Mouse (Mus musculus): ENCODE data around the gene Spata21. TPM values are rescaled to one million over a fixed set of nuclear protein-coding genes. Genes with fewer than 3 reads are reported as not detected.

Spata21 gene
- polyA plus RNA-seq, 1 experiment from 2014 or later: 0.46 TPM

- 59% methylated on average over 4 of the region's 4 CpGs for WGBS
- Histone ChIP-seq H3K9me3 (ENCODE audit: control insufficient read depth, low read length) (no peaks in the 10 kb centered on the region), H3K36me3 (ENCODE audit: control insufficient read depth, insufficient read depth) (peaks cover 39% of the 10 kb centered on the region), H3K27ac (ENCODE audit: low read length) (no peak overlapping the region), H3K4me1 (replicated peaks; ENCODE audit: control insufficient read depth, insufficient read depth, low read length) (peaks cover 5% of the 10 kb centered on the region), H3K9ac (replicated peaks; ENCODE audit: low read depth, low read length) (no peak overlapping the region), H3K27me3 (replicated peaks; ENCODE audit: control insufficient read depth, insufficient read depth, low read length) (no peaks in the 10 kb centered on the region), H3K4me3 (replicated peaks; ENCODE audit: low read length) (no peak overlapping the region), H3K4me2 (ENCODE audit: low read length) (no peak overlapping the region)
- ATAC-seq: no peak
Observed at GRCm38 (mm10) chr4:141069731-141070130, 18.4 kb upstream of the Spata21 start.

- no peaks in the 10 kb centered on the region for H3K27me3 ChIP-seq (replicated peaks; ENCODE audit: control insufficient read depth, insufficient read depth, low read length)
- H3K9me3 ChIP-seq (ENCODE audit: control insufficient read depth, low read length): no peaks in the 10 kb centered on the region
- no peak overlapping the region for H3K4me2 ChIP-seq (ENCODE audit: low read length)
- H3K36me3 ChIP-seq (ENCODE audit: control insufficient read depth, insufficient read depth): peaks cover 27% of the 10 kb centered on the region
- no peak overlapping the region for H3K27ac ChIP-seq (ENCODE audit: low read length)
- H3K4me1 ChIP-seq (replicated peaks; ENCODE audit: control insufficient read depth, insufficient read depth, low read length): peaks cover 14% of the 10 kb centered on the region
- no peak overlapping the region for H3K9ac ChIP-seq (replicated peaks; ENCODE audit: low read depth, low read length)
- 93% methylated on average over 11 of the region's 11 CpGs for WGBS
- ATAC-seq: no peak
- no peak overlapping the region for H3K4me3 ChIP-seq (replicated peaks; ENCODE audit: low read length)
Observed at GRCm38 (mm10) chr4:141072502-141072901, 15.6 kb upstream of the Spata21 start.

- H3K36me3 ChIP-seq (ENCODE audit: control insufficient read depth, insufficient read depth): peaks cover 17% of the 10 kb centered on the region
- no peak overlapping the region for H3K4me2 ChIP-seq (ENCODE audit: low read length)
- no peak overlapping the region for H3K4me3 ChIP-seq (replicated peaks; ENCODE audit: low read length)
- peaks cover 15% of the 10 kb centered on the region for H3K4me1 ChIP-seq (replicated peaks; ENCODE audit: control insufficient read depth, insufficient read depth, low read length)
- H3K9me3 ChIP-seq (ENCODE audit: control insufficient read depth, low read length): no peaks in the 10 kb centered on the region
- no peak for ATAC-seq
- WGBS: 81% methylated on average over 9 of the region's 9 CpGs
- H3K27me3 ChIP-seq (replicated peaks; ENCODE audit: control insufficient read depth, insufficient read depth, low read length): no peaks in the 10 kb centered on the region
- no peak overlapping the region for H3K9ac ChIP-seq (replicated peaks; ENCODE audit: low read depth, low read length)
- no peak overlapping the region for H3K27ac ChIP-seq (ENCODE audit: low read length)
Observed at GRCm38 (mm10) chr4:141073661-141074060, 14.5 kb upstream of the Spata21 start.

- no peak overlapping the region for H3K4me3 ChIP-seq (replicated peaks; ENCODE audit: low read length)
- no peak overlapping the region for H3K9ac ChIP-seq (replicated peaks; ENCODE audit: low read depth, low read length)
- ATAC-seq: no peak
- no peaks in the 10 kb centered on the region for H3K27me3 ChIP-seq (replicated peaks; ENCODE audit: control insufficient read depth, insufficient read depth, low read length)
- H3K9me3 ChIP-seq (ENCODE audit: control insufficient read depth, low read length): no peaks in the 10 kb centered on the region
- H3K27ac ChIP-seq (ENCODE audit: low read length): no peak overlapping the region
- 88% methylated on average over 4 of the region's 4 CpGs for WGBS
- H3K36me3 ChIP-seq (ENCODE audit: control insufficient read depth, insufficient read depth): peaks cover 17% of the 10 kb centered on the region
- no peak overlapping the region for H3K4me2 ChIP-seq (ENCODE audit: low read length)
- H3K4me1 ChIP-seq (replicated peaks; ENCODE audit: control insufficient read depth, insufficient read depth, low read length): peaks cover 15% of the 10 kb centered on the region
Observed at GRCm38 (mm10) chr4:141074109-141074508, 14.0 kb upstream of the Spata21 start.

GRCm38 (mm10) chr4:141076761-141077506, 11.2 kb upstream of the Spata21 start:
- H3K27me3 ChIP-seq (replicated peaks; ENCODE audit: control insufficient read depth, insufficient read depth, low read length): no peaks in the 10 kb centered on the region
- whole genome bisulfite sequencing: 82% methylated on average over 17 of the region's 17 CpGs
- no peak overlapping the region for H3K9ac ChIP-seq (replicated peaks; ENCODE audit: low read depth, low read length)
- peak overlapping the region; percentile 91 for H3K4me2 ChIP-seq (ENCODE audit: low read length)
- H3K4me3 ChIP-seq (replicated peaks; ENCODE audit: low read length): peak overlapping the region; percentile 92
- no peaks in the 10 kb centered on the region for H3K9me3 ChIP-seq (ENCODE audit: control insufficient read depth, low read length)
- no peak overlapping the region for H3K27ac ChIP-seq (ENCODE audit: low read length)
- no peak for ATAC-seq
- peaks cover 7% of the 10 kb centered on the region; the same call in 1 of the 2 replicates for H3K36me3 ChIP-seq (ENCODE audit: control insufficient read depth, insufficient read depth)
- peaks cover 15% of the 10 kb centered on the region for H3K4me1 ChIP-seq (replicated peaks; ENCODE audit: control insufficient read depth, insufficient read depth, low read length)

GRCm38 (mm10) chr4:141077681-141078509, 10.2 kb upstream of the Spata21 start, which contains the start of gene Necap2:
Gene Necap2, minus strand, starts transcription at chr4:141078357.
- H3K27me3 ChIP-seq (replicated peaks; ENCODE audit: control insufficient read depth, insufficient read depth, low read length): no peaks in the 10 kb centered on the region
- peak; percentile 96 for ATAC-seq
- H3K4me1 ChIP-seq (replicated peaks; ENCODE audit: control insufficient read depth, insufficient read depth, low read length): peaks cover 15% of the 10 kb centered on the region
- WGBS: under 1% methylated on average over 67 of the region's 67 CpGs
- no peaks in the 10 kb centered on the region for H3K9me3 ChIP-seq (ENCODE audit: control insufficient read depth, low read length)
- no peak within 1 kb of the TSS for H3K27ac ChIP-seq (ENCODE audit: low read length)
- peaks cover 3% of the 10 kb centered on the region; the same call in 1 of the 2 replicates for H3K36me3 ChIP-seq (ENCODE audit: control insufficient read depth, insufficient read depth)
- H3K4me2 ChIP-seq (ENCODE audit: low read length): peak within 1 kb of the TSS; percentile 91
- peak within 1 kb of the TSS; percentile 91 for H3K9ac ChIP-seq (replicated peaks; ENCODE audit: low read depth, low read length)
- H3K4me3 ChIP-seq (replicated peaks; ENCODE audit: low read length): peak within 1 kb of the TSS; percentile 92

- WGBS: 72% methylated on average over 18 of the region's 18 CpGs
- Histone ChIP-seq H3K27ac (ENCODE audit: low read length) (no peak overlapping the region), H3K9ac (replicated peaks; ENCODE audit: low read depth, low read length) (no peak overlapping the region), H3K36me3 (ENCODE audit: control insufficient read depth, insufficient read depth) (no peaks in the 10 kb centered on the region; the same call in 1 of the 2 replicates), H3K9me3 (ENCODE audit: control insufficient read depth, low read length) (no peaks in the 10 kb centered on the region), H3K4me1 (replicated peaks; ENCODE audit: control insufficient read depth, insufficient read depth, low read length) (peaks cover 15% of the 10 kb centered on the region), H3K27me3 (replicated peaks; ENCODE audit: control insufficient read depth, insufficient read depth, low read length) (no peaks in the 10 kb centered on the region), H3K4me3 (replicated peaks; ENCODE audit: low read length) (no peak overlapping the region), H3K4me2 (ENCODE audit: low read length) (no peak overlapping the region)
- ATAC-seq: no peak; the same call in 1 of the 2 replicates
Observed at GRCm38 (mm10) chr4:141078510-141079137, 9.5 kb upstream of the Spata21 start.

- WGBS: 77% methylated on average over 10 of the region's 10 CpGs
- no peak for ATAC-seq
Observed at GRCm38 (mm10) chr4:141086862-141087261, 1.3 kb upstream of the Spata21 start.

GRCm38 (mm10) chr4:141088714-141089113, 581 bp downstream of the Spata21 start:
- H3K36me3 ChIP-seq (ENCODE audit: control insufficient read depth, insufficient read depth): no peaks in the 10 kb centered on the region
- 74% methylated on average over 9 of the region's 9 CpGs for WGBS
- H3K4me3 ChIP-seq (replicated peaks; ENCODE audit: low read length): no peak overlapping the region
- H3K27me3 ChIP-seq (replicated peaks; ENCODE audit: control insufficient read depth, insufficient read depth, low read length): no peaks in the 10 kb centered on the region
- H3K9me3 ChIP-seq (ENCODE audit: control insufficient read depth, low read length): no peaks in the 10 kb centered on the region
- no peak overlapping the region for H3K9ac ChIP-seq (replicated peaks; ENCODE audit: low read depth, low read length)
- no peak overlapping the region for H3K4me2 ChIP-seq (ENCODE audit: low read length)
- H3K4me1 ChIP-seq (replicated peaks; ENCODE audit: control insufficient read depth, insufficient read depth, low read length): no peaks in the 10 kb centered on the region
- H3K27ac ChIP-seq (ENCODE audit: low read length): no peak overlapping the region
- no peak for ATAC-seq

More at GRCm38 (mm10) chr4:141086862-141087261, 1.3 kb upstream of the Spata21 start:
- no peaks in the 10 kb centered on the region for H3K36me3 ChIP-seq (ENCODE audit: control insufficient read depth, insufficient read depth)
- H3K4me2 ChIP-seq (ENCODE audit: low read length): no peak overlapping the region
- no peaks in the 10 kb centered on the region for H3K9me3 ChIP-seq (ENCODE audit: control insufficient read depth, low read length)
- no peaks in the 10 kb centered on the region for H3K27me3 ChIP-seq (replicated peaks; ENCODE audit: control insufficient read depth, insufficient read depth, low read length)
- H3K9ac ChIP-seq (replicated peaks; ENCODE audit: low read depth, low read length): no peak overlapping the region
- no peak overlapping the region for H3K27ac ChIP-seq (ENCODE audit: low read length)
- no peak overlapping the region for H3K4me3 ChIP-seq (replicated peaks; ENCODE audit: low read length)
- no peaks in the 10 kb centered on the region for H3K4me1 ChIP-seq (replicated peaks; ENCODE audit: control insufficient read depth, insufficient read depth, low read length)
